10 mouse cellular contexts compared by ENCODE assay signal in genomic region chr9:69300296-69300695, GRCm38 (mm10).
"Had no signal": no experiment of that assay in that cellular context is flagged by ENCODE, and none has a peak within 500 bp of the region (broad histone marks: within the 10 kb centered on the region; RNA-seq: fewer than 3 reads in every experiment).

No protein-coding gene starts in this region.

- H3K9me3 ChIP-seq: limb, embryonic 10.5 days; lung, embryonic 15.5 days; midbrain, embryonic 13.5 days had no signal

- DNase-seq: kidney, adult 8-10 months; kidney, postnatal 4 days; lung, postnatal 14 days; right cerebral cortex, postnatal 25 days; thymus, postnatal 4 days had no signal

- H3K36me3 ChIP-seq: limb, embryonic 10.5 days; lung, embryonic 15.5 days; midbrain, embryonic 13.5 days had no signal

- H3K4me3 ChIP-seq: left cerebral cortex, adult 2 months; limb, embryonic 10.5 days; lung, embryonic 15.5 days; midbrain, embryonic 13.5 days had no signal

- H3K27me3 ChIP-seq: lung, embryonic 15.5 days had no signal

- H3K4me2 ChIP-seq: liver, embryonic 11.5 days; midbrain, embryonic 13.5 days had no signal

- H3K27ac ChIP-seq: left cerebral cortex, adult 2 months; midbrain, embryonic 13.5 days had no signal

- H3K9ac ChIP-seq: lung, embryonic 15.5 days; midbrain, embryonic 13.5 days had no signal

- ATAC-seq: midbrain, embryonic 13.5 days had no signal
